Mouse (Mus musculus) intestine, embryonic 14.5 days (tissue): ENCODE results near the gene Tbxas1. TPM values are rescaled to one million over a fixed set of nuclear protein-coding genes. Genes with fewer than 3 reads are reported as not detected.

Source experiments
- ATAC-seq: fragments of 200-750 bp; cut with Nextera tagmentation; replicated peaks from 2 replicates; pipeline ENCODE4 v1.8.0; 2017; ENCODE audit warnings: low read depth, moderate number of reproducible peaks, moderate TSS enrichment, moderate library complexity; ENCODE audit not compliant: low FRiP score, low TSS enrichment
- DNase-seq: peaks from one replicate; pipeline ENCODE4 v3.0.0-alpha.2; 2018; ENCODE audit warnings: low spot score
- H3K27ac ChIP-seq: fragments of 300-500 bp; sonication (generic); 2 replicates; pipeline ENCODE4 v1.5.1; 2014; ENCODE audit warnings: low read depth, mild to moderate bottlenecking, control low read depth
- H3K27me3 ChIP-seq: fragments of 300-500 bp; sonication (generic); replicated peaks from 2 replicates; pipeline ENCODE4 v1.6.1; 2014; ENCODE audit warnings: low read length, control low read depth; ENCODE audit not compliant: control insufficient read depth, insufficient read depth
- H3K36me3 ChIP-seq: fragments of 300-500 bp; sonication (generic); 2 replicates; pipeline ENCODE4 v1.6.1; 2014; ENCODE audit warnings: low read length, control low read depth; ENCODE audit not compliant: control insufficient read depth, insufficient read depth
- H3K4me1 ChIP-seq: fragments of 300-500 bp; sonication (generic); replicated peaks from 2 replicates; pipeline ENCODE4 v1.6.1; 2014; ENCODE audit warnings: low read length, control low read depth, mixed read lengths; ENCODE audit not compliant: control insufficient read depth, insufficient read depth
- H3K4me2 ChIP-seq: fragments of 300-500 bp; sonication (generic); 2 replicates; pipeline ENCODE4 v1.6.1; 2014; ENCODE audit warnings: low read length
- H3K4me3 ChIP-seq: fragments of 300-500 bp; sonication (generic); 2 replicates; pipeline ENCODE4 v1.5.1; 2014; ENCODE audit warnings: low read depth, low read length, control low read depth, mixed read lengths
- H3K9ac ChIP-seq: fragments of 300-500 bp; sonication (generic); 2 replicates; pipeline ENCODE4 v1.6.1; 2014; ENCODE audit warnings: mild to moderate bottlenecking, low read length
- H3K9me3 ChIP-seq: fragments of 300-500 bp; sonication (generic); 2 replicates; pipeline ENCODE4 v1.6.1; 2016; ENCODE audit warnings: low read length, control low read depth; ENCODE audit not compliant: control insufficient read depth
- WGBS: fragments of 180-500 bp; shearing (Covaris S2); extraction: QIAGEN DNeasy Blood & Tissue Kit; methylation state at CpG from one replicate; pipeline ENCODE4 v1.1.7; 2014; 5-methylcytosine and 5-hydroxymethylcytosine counted together
- polyA plus RNA-seq: library from polyadenylated mRNA; unstranded; fragments of >200 nt; fragmentation: Nextera tagmentation; extraction: Ambion mirVana; gene quantifications from 2 replicates; pipeline ENCODE4 v1.2.1, GENCODE M21; 2014

Tbxas1 gene
- 2.1 and 2.4 TPM in 2 replicates for polyA plus RNA-seq

GRCm38 (mm10) chr6:38875258-38876070 lies at the start of gene Tbxas1:
Gene Tbxas1 (plus strand): TSS chr6:38875404.
- Histone ChIP-seq H3K4me2 (peak within 1 kb of the TSS; percentile 64), H3K27ac (peak within 1 kb of the TSS; percentile 95), H3K9ac (peak within 1 kb of the TSS; percentile 99), H3K36me3 (peaks cover 7% of the 10 kb centered on the region; the same call in 1 of the 2 replicates), H3K9me3 (no peaks in the 10 kb centered on the region), H3K4me1 (peaks cover 23% of the 10 kb centered on the region; the same call in 1 of the 2 replicates), H3K27me3 (no peaks in the 10 kb centered on the region), H3K4me3 (peak within 1 kb of the TSS; percentile 87)
- ATAC-seq (peak; percentile 73), DNase-seq (peak; percentile 79)
- WGBS = under 1% methylated on average over 65 of the region's 77 CpGs

DNA sequence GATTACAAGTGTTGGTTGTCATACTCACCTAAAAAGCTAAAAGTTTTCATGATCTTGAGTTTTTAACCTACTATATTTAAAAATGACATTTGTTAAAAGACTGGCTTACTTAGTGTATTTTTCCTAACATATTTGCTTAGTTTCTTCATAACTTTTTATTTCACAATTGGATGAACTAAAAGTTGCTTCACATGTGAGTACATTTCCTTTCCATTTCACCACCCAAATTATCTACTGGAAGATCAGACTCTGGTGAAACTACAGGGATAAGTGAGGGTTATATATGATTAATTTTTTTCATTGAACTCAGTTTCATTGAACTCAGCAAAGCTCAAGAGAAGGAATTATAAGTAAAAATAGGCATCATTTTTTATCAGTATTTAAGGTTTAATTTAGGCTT lies 49.3 kb upstream of the Tbxas1 start:
- no peak for ATAC-seq

GRCm38 (mm10) chr6:38826857-38827256 lies 48.3 kb upstream of the Tbxas1 start:
- Histone ChIP-seq H3K27ac (no peak overlapping the region), H3K4me2 (no peak overlapping the region), H3K27me3 (no peaks in the 10 kb centered on the region), H3K9me3 (no peaks in the 10 kb centered on the region), H3K36me3 (no peaks in the 10 kb centered on the region), H3K9ac (no peak overlapping the region), H3K4me3 (no peak overlapping the region), H3K4me1 (peaks cover 14% of the 10 kb centered on the region; the same call in 1 of the 2 replicates)
- ATAC-seq = no peak
- no peak for DNase-seq
- 76% methylated on average over 3 of the region's 3 CpGs for WGBS

More for the DNA sequence above, 49.3 kb upstream of the Tbxas1 start:
- Histone ChIP-seq H3K9ac (no peak overlapping the region), H3K27me3 (no peaks in the 10 kb centered on the region), H3K9me3 (no peaks in the 10 kb centered on the region), H3K4me3 (no peak overlapping the region), H3K27ac (no peak overlapping the region), H3K4me2 (no peak overlapping the region), H3K36me3 (no peaks in the 10 kb centered on the region), H3K4me1 (peaks cover 12% of the 10 kb centered on the region; the same call in 1 of the 2 replicates)
- no peak for DNase-seq

DNA sequence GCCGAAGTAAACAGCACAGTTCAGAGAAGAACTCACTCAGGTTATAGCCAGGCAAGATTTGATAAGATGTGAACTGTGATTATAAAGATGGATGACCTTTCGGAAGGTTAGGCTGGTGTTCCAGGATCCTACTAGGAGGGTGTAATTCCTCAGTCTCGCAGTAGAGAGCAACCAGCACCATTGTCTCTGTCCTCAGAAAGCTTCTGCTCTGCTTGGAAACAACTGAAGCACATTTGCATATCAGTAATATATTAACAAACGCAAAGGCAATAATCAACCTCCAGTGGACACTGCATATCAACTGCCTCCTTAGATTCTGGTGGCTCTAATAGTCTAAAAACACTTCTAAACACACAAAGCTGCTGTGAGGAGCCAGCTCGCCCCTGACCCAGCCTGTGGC lies 47.8 kb upstream of the Tbxas1 start:
- Histone ChIP-seq H3K9ac (no peak overlapping the region), H3K27me3 (no peaks in the 10 kb centered on the region), H3K9me3 (no peaks in the 10 kb centered on the region), H3K27ac (no peak overlapping the region), H3K4me2 (no peak overlapping the region), H3K36me3 (no peaks in the 10 kb centered on the region), H3K4me1 (peaks cover 12% of the 10 kb centered on the region; the same call in 1 of the 2 replicates), H3K4me3 (no peak overlapping the region)
- WGBS = 66% methylated on average over 5 of the region's 5 CpGs
- ATAC-seq (no peak), DNase-seq (no peak)

DNA sequence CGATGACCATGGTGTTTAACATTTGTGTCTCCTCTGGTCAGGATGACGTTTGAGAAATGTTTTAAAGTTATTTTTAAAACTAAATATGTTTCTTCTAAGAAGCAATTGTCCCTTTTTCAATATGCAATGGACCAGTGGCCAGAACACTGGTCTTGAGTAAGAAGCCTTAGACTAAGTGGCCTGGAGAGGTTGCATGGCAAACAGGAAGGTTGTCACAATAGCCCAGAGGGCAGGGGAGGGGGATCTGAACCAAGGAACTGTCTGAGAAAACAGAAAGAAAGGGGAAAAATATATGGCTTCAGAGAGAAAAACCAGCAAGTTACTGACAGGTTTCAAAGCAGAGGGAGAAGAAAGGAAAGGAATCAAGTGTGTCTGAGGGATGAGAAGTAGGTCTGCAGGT lies 47.0 kb upstream of the Tbxas1 start:
- Histone ChIP-seq H3K4me3 (no peak overlapping the region), H3K9ac (no peak overlapping the region), H3K4me1 (peaks cover 17% of the 10 kb centered on the region), H3K27ac (no peak overlapping the region), H3K9me3 (no peaks in the 10 kb centered on the region), H3K4me2 (no peak overlapping the region), H3K27me3 (no peaks in the 10 kb centered on the region), H3K36me3 (no peaks in the 10 kb centered on the region)
- DNase-seq (no peak), ATAC-seq (no peak)
- 79% methylated on average over 2 of the region's 2 CpGs for WGBS

- 36% methylated on average over 3 of the region's 3 CpGs for WGBS
- H3K4me2 ChIP-seq = no peak overlapping the region
- H3K9me3 ChIP-seq = no peaks in the 10 kb centered on the region
- no peak for DNase-seq
- H3K27me3 ChIP-seq = no peaks in the 10 kb centered on the region
- no peak for ATAC-seq
- peaks cover 13% of the 10 kb centered on the region for H3K4me1 ChIP-seq
- H3K36me3 ChIP-seq = no peaks in the 10 kb centered on the region
- H3K27ac ChIP-seq = no peak overlapping the region
- no peak overlapping the region for H3K4me3 ChIP-seq
- no peak overlapping the region for H3K9ac ChIP-seq
Observed at GRCm38 (mm10) chr6:38829452-38829851, 45.8 kb upstream of the Tbxas1 start.

DNA sequence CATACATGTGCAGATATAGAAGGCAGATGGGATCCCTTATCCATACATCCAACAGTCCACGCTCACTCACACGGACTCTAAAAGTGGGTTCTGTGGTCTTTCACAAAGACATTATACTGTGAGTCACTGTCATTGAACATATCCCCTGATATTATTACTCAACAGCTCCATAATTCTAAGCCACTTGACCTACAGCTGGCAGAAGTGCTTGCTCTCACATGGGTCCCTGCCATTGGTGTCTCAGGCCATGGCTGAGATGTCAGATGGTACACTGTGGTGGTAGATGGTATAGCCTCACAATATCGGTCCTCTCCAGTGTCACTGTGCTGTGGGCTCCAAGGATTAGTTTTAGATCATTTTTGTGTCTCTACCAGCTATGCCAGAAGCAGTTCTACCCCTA lies 41.5 kb upstream of the Tbxas1 start:
- Histone ChIP-seq H3K27ac (no peak overlapping the region), H3K9me3 (no peaks in the 10 kb centered on the region), H3K9ac (no peak overlapping the region), H3K36me3 (0 out of 2 replicates have a peak, but pooled peaks cover 4% of the 10 kb centered on the region), H3K4me3 (no peak overlapping the region), H3K4me2 (no peak overlapping the region), H3K4me1 (peaks cover 8% of the 10 kb centered on the region), H3K27me3 (no peaks in the 10 kb centered on the region)
- ATAC-seq (no peak), DNase-seq (peak; percentile 47)
- 90% methylated on average over 3 of the region's 3 CpGs for WGBS

DNA sequence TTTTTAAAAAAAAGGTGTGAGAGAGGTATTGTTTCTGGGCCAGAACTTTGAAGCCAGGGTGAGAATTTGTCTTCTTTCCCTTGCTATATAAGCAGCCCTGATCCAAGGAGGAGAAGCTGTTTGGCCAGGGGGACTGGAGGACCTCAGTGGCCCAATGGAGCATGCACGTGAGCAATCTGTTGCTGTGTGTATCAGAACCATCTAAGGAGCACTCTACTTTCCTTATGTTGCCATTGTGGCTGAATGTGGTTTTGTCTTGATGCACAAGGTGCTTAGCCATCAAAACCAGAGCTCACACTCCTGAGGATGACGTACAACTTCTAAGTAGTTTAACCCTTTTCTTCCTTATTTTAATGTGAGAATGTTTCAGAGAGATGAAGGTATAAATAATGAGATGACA lies 40.5 kb upstream of the Tbxas1 start:
- 84% methylated on average over 2 of the region's 2 CpGs for WGBS
- peaks cover 8% of the 10 kb centered on the region for H3K4me1 ChIP-seq
- no peak overlapping the region for H3K4me3 ChIP-seq
- ATAC-seq (no peak), DNase-seq (no peak)
- H3K9ac ChIP-seq = no peak overlapping the region
- no peaks in the 10 kb centered on the region for H3K27me3 ChIP-seq
- no peak overlapping the region for H3K27ac ChIP-seq
- H3K4me2 ChIP-seq = no peak overlapping the region
- 0 out of 2 replicates have a peak, but pooled peaks cover 4% of the 10 kb centered on the region for H3K36me3 ChIP-seq
- no peaks in the 10 kb centered on the region for H3K9me3 ChIP-seq

- H3K4me1 ChIP-seq = peaks cover 12% of the 10 kb centered on the region
- no peaks in the 10 kb centered on the region for H3K9me3 ChIP-seq
- no peak overlapping the region for H3K4me2 ChIP-seq
- no peak overlapping the region for H3K4me3 ChIP-seq
- no peak overlapping the region for H3K9ac ChIP-seq
- peak; percentile 12 for DNase-seq
- no peak for ATAC-seq
- 0 out of 2 replicates have a peak, but pooled peaks cover 4% of the 10 kb centered on the region for H3K36me3 ChIP-seq
- H3K27me3 ChIP-seq = no peaks in the 10 kb centered on the region
- no peak overlapping the region for H3K27ac ChIP-seq
- 48% methylated on average over 1 of the region's 1 CpGs for WGBS
Observed at GRCm38 (mm10) chr6:38835217-38835616, 40.0 kb upstream of the Tbxas1 start.
